Mouse (Mus musculus) ES-E14 (cell line): ENCODE results near the gene Vrk3. TPM values are rescaled to one million over a fixed set of nuclear protein-coding genes. Genes with fewer than 3 reads are reported as not detected.

Experiments
- DNase-seq: peaks from one replicate; pipeline ENCODE4 v3.0.0-alpha.2; 2013; ENCODE audit warnings: low read depth, low spot score
- H3K27ac ChIP-seq: 2 replicates; pipeline ENCODE4 v1.5.1; 2012; ENCODE audit warnings: low read depth, mild to moderate bottlenecking, low read length, moderate library complexity, mixed read lengths; ENCODE audit not compliant: poor library complexity, insufficient read depth, severe bottlenecking
- H3K36me3 ChIP-seq: 2 replicates; pipeline ENCODE4 v1.6.1; 2012; ENCODE audit warnings: mild to moderate bottlenecking, low read length, moderate library complexity, mixed read lengths; ENCODE audit not compliant: control insufficient read depth, poor library complexity, insufficient read depth, severe bottlenecking
- H3K4me1 ChIP-seq, 2 experiments: fragments of 150-350 bp in 1 of 2; sonication (generic) in 1 of 2; 2 replicates each; pipeline ENCODE4 v1.6.1; 2012; ENCODE audit warnings: low read length in 2 of 2, mild to moderate bottlenecking in 1 of 2, mixed read lengths in 1 of 2; ENCODE audit not compliant: control insufficient read depth in 2 of 2, insufficient read depth in 2 of 2, poor library complexity in 1 of 2
- H3K4me3 ChIP-seq, 2 experiments: fragments of 150-350 bp in 1 of 2; sonication (generic) in 1 of 2; 2 replicates each; pipeline ENCODE4 v1.5.1; 2012; ENCODE audit warnings: low read length in 2 of 2, low read depth in 1 of 2, mild to moderate bottlenecking in 1 of 2, mixed read lengths in 1 of 2; ENCODE audit not compliant: insufficient read depth in 1 of 2, poor library complexity in 1 of 2, severe bottlenecking in 1 of 2
- H3K9ac ChIP-seq: 2 replicates; pipeline ENCODE4 v1.6.1; 2012; ENCODE audit warnings: low read depth, mild to moderate bottlenecking, low read length, mixed read lengths; ENCODE audit not compliant: poor library complexity, insufficient read depth, severe bottlenecking
- H3K9me3 ChIP-seq: fragments of 150-350 bp; sonication (generic); 2 replicates; pipeline ENCODE4 v1.6.1; 2012; ENCODE audit warnings: low read depth, mild to moderate bottlenecking, low read length; ENCODE audit not compliant: control insufficient read depth, insufficient read depth
- CHD2 ChIP-seq: IDR thresholded peaks from 2 replicates; pipeline ENCODE4 v1.6.1; 2014; ENCODE audit warnings: mild to moderate bottlenecking, low read depth, low read length, inconsistent platforms
- HCFC1 ChIP-seq: IDR thresholded peaks from 2 replicates; pipeline ENCODE4 v1.6.1; 2012; ENCODE audit warnings: low read length, inconsistent platforms, borderline replicate concordance; ENCODE audit not compliant: insufficient read depth
- MAFK ChIP-seq: IDR thresholded peaks from 2 replicates; pipeline ENCODE4 v1.6.1; 2014; ENCODE audit warnings: mild to moderate bottlenecking, low read depth, low read length, inconsistent platforms; ENCODE audit not compliant: insufficient read depth
- ZC3H11A ChIP-seq: IDR thresholded peaks from 2 replicates; pipeline ENCODE4 v1.6.1; 2012; ENCODE audit warnings: low read depth, mild to moderate bottlenecking, inconsistent platforms, low read length, borderline replicate concordance
- ZNF384 ChIP-seq: IDR thresholded peaks from 2 replicates; pipeline ENCODE4 v1.6.1; 2012; ENCODE audit warnings: low read depth, low read length, inconsistent platforms
- in situ Hi-C, 2 experiments: fragments of 600-800 bp; cut with MboI; formaldehyde crosslinking; loops; one replicate each; pipeline ENCODE4 v1.15.1; 2025; ENCODE audit warnings: low sequenced_read_pairs in 2 of 2, inconsistent platforms in 1 of 2; ENCODE audit not compliant: unreplicated experiment in 2 of 2
- total RNA-seq: library from RNA; depleted of rRNA; stranded (reverse); fragments of 300-350 nt; gene quantifications from 2 replicates; pipeline ENCODE4 v1.2.3, GENCODE M21; 2012

Vrk3 gene
- total RNA-seq, 1 experiment: 17.8 TPM

GRCm38 (mm10) chr7:44770046-44770578 is 21.9 kb downstream of the Vrk3 start:
- DNase-seq: peak; percentile 82
- H3K9ac ChIP-seq: no peak overlapping the region
- H3K4me1 ChIP-seq: peaks cover 0 to 4% of the 10 kb centered on the region in 2 experiments; a peak in 1 of 4 replicates
- no peak overlapping the region for H3K4me3 ChIP-seq
- H3K27ac ChIP-seq: no peak overlapping the region
- in situ Hi-C loops: no loop called here
- peaks cover 25% of the 10 kb centered on the region; the same call in 1 of the 2 replicates for H3K36me3 ChIP-seq
- TF ChIP-seq CHD2 (no peak), HCFC1 (peak; percentile 58; the same call in 1 of the 2 replicates), ZNF384 (no peak), ZC3H11A (no peak), MAFK (peak; percentile 21; the same call in 1 of the 2 replicates)
- H3K9me3 ChIP-seq: no peaks in the 10 kb centered on the region

- Histone ChIP-seq H3K27ac (no peak overlapping the region), H3K4me1 (peaks cover 0 to 4% of the 10 kb centered on the region in 2 experiments; a peak in 1 of 4 replicates), H3K9me3 (no peaks in the 10 kb centered on the region), H3K9ac (no peak overlapping the region), H3K36me3 (peaks cover 21% of the 10 kb centered on the region; the same call in 1 of the 2 replicates), H3K4me3 (no peak overlapping the region)
- in situ Hi-C loops: no loop called here
- DNase-seq: no peak
- TF ChIP-seq ZC3H11A (no peak), HCFC1 (no peak), MAFK (no peak), ZNF384 (no peak), CHD2 (no peak)
Measured at GRCm38 (mm10) chr7:44772591-44773204, 24.5 kb downstream of the Vrk3 start.

- DNase-seq: no peak
Measured at GRCm38 (mm10) chr7:44776849-44777498, 28.8 kb downstream of the Vrk3 start.

GRCm38 (mm10) chr7:44780101-44780500 is 31.9 kb downstream of the Vrk3 start:
- in situ Hi-C loops: no loop called here
- DNase-seq: no peak
- Histone ChIP-seq H3K27ac (no peak overlapping the region), H3K36me3 (peaks cover 9% of the 10 kb centered on the region; the same call in 1 of the 2 replicates), H3K4me1 (no peaks in the 10 kb centered on the region), H3K9ac (no peak overlapping the region), H3K4me3 (no peak overlapping the region), H3K9me3 (no peaks in the 10 kb centered on the region)
- no peak for TF ChIP-seq HCFC1
- TF ChIP-seq CHD2: no peak
- no peak for TF ChIP-seq ZNF384
- no peak for TF ChIP-seq ZC3H11A
- no peak for TF ChIP-seq MAFK

More at GRCm38 (mm10) chr7:44776849-44777498, 28.8 kb downstream of the Vrk3 start:
- no peak overlapping the region for H3K9ac ChIP-seq
- in situ Hi-C loops: no loop called here
- TF ChIP-seq MAFK (no peak), HCFC1 (no peak), ZC3H11A (no peak), CHD2 (no peak), ZNF384 (no peak)
- H3K36me3 ChIP-seq: peaks cover 11% of the 10 kb centered on the region; the same call in 1 of the 2 replicates
- H3K9me3 ChIP-seq: no peaks in the 10 kb centered on the region
- no peak overlapping the region for H3K4me3 ChIP-seq
- H3K27ac ChIP-seq: no peak overlapping the region
- no peaks in the 10 kb centered on the region for H3K4me1 ChIP-seq
